In genomic region chr2:32047323-32047722, GRCm38 (mm10) we compare ENCODE assay signal across 11 mouse cellular contexts. TPM values are rescaled to one million over a fixed set of nuclear protein-coding genes. Genes with fewer than 3 reads are reported as not detected.
A peak's percentile ranks its signal among the peaks of the same experiment; 100 is the strongest.
DNase-seq lines count a peak whose midpoint lies in the region; ATAC-seq lines count a peak whose summit lies in the region.
"Had no signal": no experiment of that assay in that cellular context is flagged by ENCODE, and none has a peak within 500 bp of the region (broad histone marks: within the 10 kb centered on the region; RNA-seq: fewer than 3 reads in every experiment).

No protein-coding gene starts in this region.

- ATAC-seq in erythroblast, adult 5-6 weeks (replicated peaks; ENCODE audit: low FRiP score, poor library complexity, severe bottlenecking): no peak
- ATAC-seq: inflammation-experienced regulatory T-cells, adult 6 months; liver, postnatal 0 days had no signal

- intact Hi-C loops in left cerebral cortex, postnatal 4 days (cut with DNase I): loop anchor here (5.0 kb wide), 1 partner anchor 85 kb away; no protein-coding TSS in a partner anchor

- peak; percentile 66 to 68 for DNase-seq in cerebellum, postnatal 14 days
- DNase-seq in cerebellum, postnatal 4 days (ENCODE audit: low spot score in 2 of 2): no peak
- DNase-seq in left cerebral cortex, postnatal 4 days: peak; percentile 55
- no peak for DNase-seq in left cerebral cortex, adult 9 months (ENCODE audit: low spot score in 2 of 2)
- DNase-seq in naive thymus-derived CD4-positive, alpha-beta T cell, adult 2 months (ENCODE audit: low read depth): peak; percentile 79
- peak; percentile 86 for DNase-seq in thymus, postnatal 4 days
- DNase-seq in testis, postnatal 10 days (ENCODE audit: low spot score): no peak
- DNase-seq: cerebellum, adult 11 months; liver, postnatal 0 days had no signal

RNA-seq across cellular contexts. Expression of gene Fam78a, which starts 37.3 kb away (rescaled TPM):
- under 1 TPM; 0.70 to 0.92 TPM for total RNA-seq in left cerebral cortex, postnatal 4 days (2021)
- 9.6 and 16.9 TPM in 2 replicates for total RNA-seq in erythroblast, adult 5-6 weeks (2015; ENCODE audit: low replicate concordance)
- 19.7 and 23.0 TPM in 2 replicates for total RNA-seq in erythroblast, adult 5-6 weeks (2017; ENCODE audit: low replicate concordance)

RNA-seq across cellular contexts. Expression of gene Plpp7, which starts 48.0 kb away (rescaled TPM):
- total RNA-seq in left cerebral cortex, postnatal 4 days (2021): 10 to 100 TPM; 18.1 to 18.3 TPM
- total RNA-seq in erythroblast, adult 5-6 weeks (2015; ENCODE audit: low replicate concordance): not detected in 2 replicates
- 0.60 TPM in 1 of 2 replicates, not detected in the other for total RNA-seq in erythroblast, adult 5-6 weeks (2017; ENCODE audit: low replicate concordance)

Comparison
In these comparisons a context has a peak if more than half of its experiments do, and no peak if none do; other contexts are left out.
1. DNase-seq: peak in cerebellum, postnatal 14 days (2 of 2), left cerebral cortex, postnatal 4 days (single experiment), naive thymus-derived CD4-positive, alpha-beta T cell, adult 2 months (single experiment) and thymus, postnatal 4 days (single experiment); none in cerebellum, postnatal 4 days (0 of 2), left cerebral cortex, adult 9 months (0 of 2) and testis, postnatal 10 days (single experiment).
2. RNA of gene Fam78a, which starts 37.3 kb away (total RNA-seq): 9.6 to 23.0 TPM in erythroblast, adult 5-6 weeks; 0.70 to 0.92 TPM in left cerebral cortex, postnatal 4 days; every median in the first group is over 4 times any median in the second.
3. RNA of gene Plpp7, which starts 48.0 kb away (total RNA-seq): 18.1 to 18.3 TPM in left cerebral cortex, postnatal 4 days; 0.60 TPM in erythroblast, adult 5-6 weeks; every median in the first group is over 10 times any median in the second.